Mouse (Mus musculus) adrenal gland, adult 2 months (tissue): ENCODE measurements around the gene Chpt1. TPM values are rescaled to one million over a fixed set of nuclear protein-coding genes. Genes with fewer than 3 reads are reported as not detected.
"Not testable (repeated sequence)": the region's sequence is repeated elsewhere in the genome, so short reads cannot be mapped to it uniquely, and the experiment has no call there.

Experiments
- DNase-seq: peaks from one replicate; pipeline ENCODE4 v3.0.0; 2021
- polyA plus RNA-seq: library from polyadenylated mRNA; depleted of rRNA; stranded (reverse); fragments of >200 nt; gene quantifications from 2 replicates; pipeline ENCODE4 v1.2.3, GENCODE M21; 2012
- total RNA-seq, 2 experiments: library from RNA; stranded (reverse); gene quantifications; 2 replicates each; pipeline ENCODE4 v1.2.3; 2021

Gene Chpt1
- total and polyA plus RNA-seq, 3 experiments, result 254 to 425 (median 321) TPM

GRCm38 (mm10) chr10:88496864-88497564 is 6.9 kb downstream of the Chpt1 start:
- no peak for DNase-seq

GRCm38 (mm10) chr10:88494959-88495587 is 8.8 kb downstream of the Chpt1 start:
- DNase-seq, result no peak

GRCm38 (mm10) chr10:88492658-88493057 is 11.2 kb downstream of the Chpt1 start:
- no peak for DNase-seq

- DNase-seq, result no peak
These were observed 12.2 kb downstream of the Chpt1 start for GRCm38 (mm10) chr10:88491632-88492031.

- DNase-seq, result no peak
These were observed 15.2 kb downstream of the Chpt1 start for GRCm38 (mm10) chr10:88488629-88489028.

GRCm38 (mm10) chr10:88482866-88483265 is 21.0 kb downstream of the Chpt1 start:
- DNase-seq, result not testable (repeated sequence)

- no peak for DNase-seq
These were observed 43.6 kb downstream of the Chpt1 start for GRCm38 (mm10) chr10:88460122-88460820.

GRCm38 (mm10) chr10:88459502-88459992 is 44.3 kb downstream of the Chpt1 start, which contains the start of gene Sycp3:
Sycp3 (plus strand) TSS chr10:88459569.
- no peak for DNase-seq

GRCm38 (mm10) chr10:88457816-88458215 is 46.1 kb downstream of the Chpt1 start:
- no peak for DNase-seq

- no peak for DNase-seq
These were observed 51.9 kb downstream of the Chpt1 start for GRCm38 (mm10) chr10:88451990-88452389.

GRCm38 (mm10) chr10:88451221-88451620 is 52.7 kb downstream of the Chpt1 start:
- DNase-seq, result peak; percentile 64

GRCm38 (mm10) chr10:88441224-88441623 is 62.6 kb downstream of the Chpt1 start:
- no peak for DNase-seq

GRCm38 (mm10) chr10:88427998-88428397 is 75.9 kb downstream of the Chpt1 start:
- no peak for DNase-seq

- no peak for DNase-seq
These were observed 77.0 kb downstream of the Chpt1 start for GRCm38 (mm10) chr10:88426896-88427295.

- DNase-seq, result peak; percentile 47
These were observed 77.6 kb downstream of the Chpt1 start for GRCm38 (mm10) chr10:88426158-88426816.

GRCm38 (mm10) chr10:88420655-88421435 is 83.0 kb downstream of the Chpt1 start:
- DNase-seq, result no peak

GRCm38 (mm10) chr10:88420141-88420541 is 83.7 kb downstream of the Chpt1 start:
- DNase-seq, result peak; percentile 21

- no peak for DNase-seq
These were observed 86.2 kb downstream of the Chpt1 start for GRCm38 (mm10) chr10:88417686-88418085.

GRCm38 (mm10) chr10:88412290-88412995 is 91.4 kb downstream of the Chpt1 start:
- no peak for DNase-seq

- no peak for DNase-seq
These were observed 94.1 kb downstream of the Chpt1 start for GRCm38 (mm10) chr10:88409751-88410150.
